Mouse (Mus musculus): ENCODE data around the gene Mier2. TPM values are rescaled to one million over a fixed set of nuclear protein-coding genes. Genes with fewer than 3 reads are reported as not detected.

Gene Mier2
- polyA plus RNA-seq, 2 experiments = 56.5 to 162 TPM

DNA sequence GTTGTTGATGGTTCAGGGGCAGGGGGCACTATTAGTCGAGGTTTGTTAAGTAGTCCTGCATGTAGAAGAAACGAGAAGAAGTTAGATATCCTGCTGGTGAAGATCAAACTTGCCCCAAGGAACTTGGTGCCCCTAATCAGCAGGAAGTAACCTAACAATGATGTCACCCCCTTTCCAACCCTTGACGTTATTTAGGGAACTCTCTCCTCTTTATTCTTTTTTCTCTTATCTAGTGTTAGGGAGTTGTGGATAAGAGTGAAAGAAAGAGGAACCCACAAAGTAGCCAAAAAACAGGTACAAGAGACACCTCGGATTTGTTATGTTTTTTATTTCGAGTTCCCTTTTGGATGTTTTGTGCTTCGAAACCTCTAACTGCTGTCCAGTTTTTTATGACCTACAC, 39.1 kb upstream of the Mier2 start:
- ATAC-seq (ENCODE audit: low FRiP score, low read depth) = no peak
- no peak overlapping the region for H3K27ac ChIP-seq (replicated peaks; ENCODE audit: low read depth, low read length)
- no peaks in the 10 kb centered on the region for H3K36me3 ChIP-seq (ENCODE audit: control insufficient read depth, insufficient read depth, low read length)
- DNase-seq (ENCODE audit: low spot score) = no peak
- no peak for TF ChIP-seq POLR2A (IDR thresholded peaks at IDR 0.05; ENCODE audit: borderline replicate concordance, extremely low read depth, insufficient read depth, insufficient read length)
- H3K4me2 ChIP-seq (replicated peaks; ENCODE audit: low read depth, low read length, severe bottlenecking) = no peak overlapping the region
- H3K27me3 ChIP-seq (ENCODE audit: control insufficient read depth, insufficient read depth, low read length) = no peaks in the 10 kb centered on the region
- H3K9me3 ChIP-seq (ENCODE audit: control insufficient read depth, low read length) = no peaks in the 10 kb centered on the region
- no peak overlapping the region for H3K4me3 ChIP-seq (replicated peaks; ENCODE audit: low read length)
- no peaks in the 10 kb centered on the region for H3K4me1 ChIP-seq (ENCODE audit: control insufficient read depth, insufficient read depth, low read length)
- H3K9ac ChIP-seq (ENCODE audit: low read depth, low read length, severe bottlenecking) = no peak overlapping the region
- 49% methylated on average over 6 of the region's 6 CpGs for whole genome bisulfite sequencing

DNA sequence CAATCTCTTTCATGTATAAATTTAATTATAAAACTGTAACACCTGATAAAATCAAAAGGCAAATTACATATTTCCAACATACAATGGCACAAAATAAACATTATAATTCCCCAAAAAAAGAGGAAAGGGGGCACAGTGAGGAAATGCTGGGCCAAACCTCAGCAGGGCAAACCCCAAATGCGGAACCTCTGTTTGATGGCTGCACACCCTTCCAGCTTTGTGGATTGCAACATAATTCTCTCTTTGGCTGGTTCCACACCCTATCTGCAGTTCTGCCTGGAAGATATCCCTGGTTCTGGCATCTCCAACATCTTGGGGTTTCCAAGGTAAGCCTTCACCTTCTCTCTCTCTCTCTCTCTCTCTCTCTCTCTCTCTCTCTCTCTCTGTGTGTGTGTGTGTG, 35.7 kb upstream of the Mier2 start:
- H3K27ac ChIP-seq (replicated peaks; ENCODE audit: low read depth, low read length) = no peak overlapping the region
- DNase-seq (ENCODE audit: low spot score) (no peak), ATAC-seq (ENCODE audit: low FRiP score, low read depth) (no peak)
- 84% methylated on average over 1 of the region's 1 CpGs for WGBS
- no peaks in the 10 kb centered on the region for H3K4me1 ChIP-seq (ENCODE audit: control insufficient read depth, insufficient read depth, low read length)
- H3K9ac ChIP-seq (ENCODE audit: low read depth, low read length, severe bottlenecking) = no peak overlapping the region
- H3K36me3 ChIP-seq (ENCODE audit: control insufficient read depth, insufficient read depth, low read length) = no peaks in the 10 kb centered on the region
- H3K4me3 ChIP-seq (replicated peaks; ENCODE audit: low read length) = no peak overlapping the region
- no peaks in the 10 kb centered on the region for H3K27me3 ChIP-seq (ENCODE audit: control insufficient read depth, insufficient read depth, low read length)
- H3K4me2 ChIP-seq (replicated peaks; ENCODE audit: low read depth, low read length, severe bottlenecking) = no peak overlapping the region
- H3K9me3 ChIP-seq (ENCODE audit: control insufficient read depth, low read length) = no peaks in the 10 kb centered on the region
- no peak for TF ChIP-seq POLR2A (IDR thresholded peaks at IDR 0.05; ENCODE audit: borderline replicate concordance, extremely low read depth, insufficient read depth, insufficient read length)

DNA sequence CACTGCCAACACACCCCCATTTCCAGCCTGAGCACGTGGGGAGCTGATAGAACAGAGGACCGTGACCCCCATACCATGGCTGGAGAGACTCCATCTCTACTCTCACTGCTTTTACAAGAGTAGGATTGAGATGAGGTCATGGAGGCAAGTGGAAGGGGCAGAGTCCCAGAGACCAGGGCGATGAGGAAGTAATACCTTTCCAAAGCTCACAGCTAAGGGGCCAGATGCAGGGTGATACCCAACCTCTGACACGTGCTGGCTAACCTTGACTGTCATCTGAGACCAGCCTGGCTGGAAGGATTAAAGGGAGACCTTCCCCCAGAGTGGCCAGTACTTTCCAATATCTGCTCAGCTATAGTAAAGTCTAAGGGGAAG, 32.7 kb upstream of the Mier2 start:
- 70% methylated on average over 4 of the region's 4 CpGs for WGBS
- Histone ChIP-seq H3K9ac (ENCODE audit: low read depth, low read length, severe bottlenecking) (no peak overlapping the region), H3K27me3 (ENCODE audit: control insufficient read depth, insufficient read depth, low read length) (no peaks in the 10 kb centered on the region), H3K4me3 (replicated peaks; ENCODE audit: low read length) (no peak overlapping the region), H3K4me1 (ENCODE audit: control insufficient read depth, insufficient read depth, low read length) (no peaks in the 10 kb centered on the region), H3K27ac (replicated peaks; ENCODE audit: low read depth, low read length) (no peak overlapping the region), H3K9me3 (ENCODE audit: control insufficient read depth, low read length) (no peaks in the 10 kb centered on the region), H3K4me2 (replicated peaks; ENCODE audit: low read depth, low read length, severe bottlenecking) (no peak overlapping the region), H3K36me3 (ENCODE audit: control insufficient read depth, insufficient read depth, low read length) (no peaks in the 10 kb centered on the region)
- DNase-seq (ENCODE audit: low spot score) = no peak
- no peak for TF ChIP-seq POLR2A (IDR thresholded peaks at IDR 0.05; ENCODE audit: borderline replicate concordance, extremely low read depth, insufficient read depth, insufficient read length)
- no peak for ATAC-seq (ENCODE audit: low FRiP score, low read depth)

DNA sequence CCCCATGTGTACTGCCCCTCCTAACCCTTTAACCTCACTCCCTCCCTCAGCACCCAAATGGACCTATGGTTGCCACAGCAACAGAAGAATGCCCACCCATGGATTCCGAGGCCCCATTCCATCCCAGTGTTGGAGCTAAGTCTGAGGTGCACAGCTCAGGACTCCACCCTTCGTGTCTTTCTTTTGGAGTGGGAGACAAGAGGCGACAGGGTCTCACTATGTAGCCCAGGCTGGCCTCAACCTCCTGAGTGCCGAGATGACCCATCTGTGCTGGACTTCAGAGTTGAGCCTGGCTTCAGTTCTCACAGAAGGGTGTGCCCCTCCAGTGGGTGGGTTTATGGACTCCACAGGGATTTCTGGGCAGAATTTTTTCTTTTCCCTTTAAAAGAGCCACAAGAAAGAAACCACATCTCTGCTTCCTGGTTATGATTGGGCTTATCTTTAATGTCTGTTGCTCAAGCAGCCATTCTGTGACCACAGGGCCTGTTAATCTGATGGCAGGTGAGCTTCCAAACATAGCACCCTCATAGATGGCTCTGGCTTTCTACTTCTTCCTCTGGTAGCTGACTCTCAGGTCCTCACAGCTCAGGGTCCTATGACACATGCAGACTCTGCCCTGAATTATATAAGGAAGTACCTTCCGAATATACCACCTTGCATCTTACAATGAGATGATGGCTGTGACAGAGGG, 32.2 kb upstream of the Mier2 start, which contains the start of gene Theg:
TSS of gene Theg (minus strand) at position 271 of the 691 bp plus-strand sequence.
- TF ChIP-seq POLR2A (IDR thresholded peaks at IDR 0.05; ENCODE audit: borderline replicate concordance, extremely low read depth, insufficient read depth, insufficient read length) = no peak
- Histone ChIP-seq H3K27ac (replicated peaks; ENCODE audit: low read depth, low read length) (no peak within 1 kb of the TSS), H3K4me3 (replicated peaks; ENCODE audit: low read length) (no peak within 1 kb of the TSS), H3K4me1 (ENCODE audit: control insufficient read depth, insufficient read depth, low read length) (no peaks in the 10 kb centered on the region), H3K9ac (ENCODE audit: low read depth, low read length, severe bottlenecking) (no peak within 1 kb of the TSS), H3K27me3 (ENCODE audit: control insufficient read depth, insufficient read depth, low read length) (no peaks in the 10 kb centered on the region), H3K4me2 (replicated peaks; ENCODE audit: low read depth, low read length, severe bottlenecking) (no peak within 1 kb of the TSS), H3K9me3 (ENCODE audit: control insufficient read depth, low read length) (no peaks in the 10 kb centered on the region), H3K36me3 (ENCODE audit: control insufficient read depth, insufficient read depth, low read length) (no peaks in the 10 kb centered on the region)
- no peak for ATAC-seq (ENCODE audit: low FRiP score, low read depth)
- WGBS = 85% methylated on average over 5 of the region's 5 CpGs
- DNase-seq (ENCODE audit: low spot score) = no peak

DNA sequence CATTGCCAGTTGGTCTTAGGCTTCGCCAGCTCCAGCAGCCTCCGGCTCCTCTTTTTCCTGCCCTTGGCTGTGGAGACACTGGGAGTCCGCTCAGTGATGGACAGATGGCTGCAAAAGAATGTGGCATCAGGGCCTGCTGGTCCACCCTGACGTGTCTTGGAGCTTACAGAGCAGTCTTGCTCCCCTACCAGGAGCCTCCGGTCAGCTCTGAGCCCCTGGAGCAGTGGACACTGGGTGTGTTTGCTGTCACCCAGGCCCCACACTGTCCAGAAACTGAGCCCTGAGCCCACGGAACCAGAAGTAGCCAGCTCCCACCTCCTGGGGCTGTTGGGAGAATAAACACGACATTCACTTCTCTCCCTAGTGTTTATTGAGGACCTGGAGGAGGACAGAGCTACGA, 31.2 kb upstream of the Mier2 start:
- DNase-seq (ENCODE audit: low spot score) (no peak), ATAC-seq (ENCODE audit: low FRiP score, low read depth) (no peak)
- WGBS = 70% methylated on average over 8 of the region's 8 CpGs
- no peak for TF ChIP-seq POLR2A (IDR thresholded peaks at IDR 0.05; ENCODE audit: borderline replicate concordance, extremely low read depth, insufficient read depth, insufficient read length)
- H3K4me3 ChIP-seq (replicated peaks; ENCODE audit: low read length) = no peak overlapping the region
- no peaks in the 10 kb centered on the region for H3K4me1 ChIP-seq (ENCODE audit: control insufficient read depth, insufficient read depth, low read length)
- H3K9ac ChIP-seq (ENCODE audit: low read depth, low read length, severe bottlenecking) = no peak overlapping the region
- H3K4me2 ChIP-seq (replicated peaks; ENCODE audit: low read depth, low read length, severe bottlenecking) = no peak overlapping the region
- H3K9me3 ChIP-seq (ENCODE audit: control insufficient read depth, low read length) = no peaks in the 10 kb centered on the region
- no peaks in the 10 kb centered on the region for H3K36me3 ChIP-seq (ENCODE audit: control insufficient read depth, insufficient read depth, low read length)
- H3K27ac ChIP-seq (replicated peaks; ENCODE audit: low read depth, low read length) = no peak overlapping the region
- H3K27me3 ChIP-seq (ENCODE audit: control insufficient read depth, insufficient read depth, low read length) = no peaks in the 10 kb centered on the region
